Mouse (Mus musculus) common myeloid progenitor, adult 5-6 weeks (primary cell): ENCODE measurements at regions not wholly inside any gene's neighbourhood (a gene's known extent, or its start where the extent isn't known, plus 50 kb on each side); places are given as distances from the start of the nearest gene placed in this dataset.
"Not testable (repeated sequence)": the region's sequence is repeated elsewhere in the genome, so short reads cannot be mapped to it uniquely, and the experiment has no call there.

Source experiments
- ATAC-seq: replicated peaks from 2 replicates; pipeline ENCODE4 v1.8.0; 2016; ENCODE audit warnings: low read depth, mild to moderate bottlenecking, moderate TSS enrichment, inconsistent platforms; ENCODE audit not compliant: poor library complexity, severe bottlenecking

GRCm38 (mm10) chr10:111354607-111355006 is 56.1 kb downstream of the Bbs10 start:
- no peak for ATAC-seq

DNA sequence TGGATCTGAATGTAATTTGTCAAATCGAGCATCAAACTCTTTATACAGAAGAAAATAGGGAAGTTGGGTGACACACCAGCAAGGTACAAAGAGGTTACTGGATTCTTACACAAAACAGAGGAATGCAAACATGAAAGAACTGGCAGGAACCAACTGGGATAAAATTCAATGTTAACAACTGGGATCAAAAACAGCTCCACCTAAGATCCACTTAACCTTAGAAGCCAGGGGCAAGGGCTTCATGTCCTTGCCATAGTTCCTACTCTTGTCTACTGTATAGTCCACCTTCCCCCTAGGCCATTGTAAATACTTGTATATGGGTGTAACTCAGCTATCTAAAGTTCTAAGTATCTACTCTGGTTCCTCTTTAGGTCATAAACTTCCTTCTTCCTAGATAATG is 59.9 kb downstream of the Bbs10 start:
- not testable (repeated sequence) for ATAC-seq

DNA sequence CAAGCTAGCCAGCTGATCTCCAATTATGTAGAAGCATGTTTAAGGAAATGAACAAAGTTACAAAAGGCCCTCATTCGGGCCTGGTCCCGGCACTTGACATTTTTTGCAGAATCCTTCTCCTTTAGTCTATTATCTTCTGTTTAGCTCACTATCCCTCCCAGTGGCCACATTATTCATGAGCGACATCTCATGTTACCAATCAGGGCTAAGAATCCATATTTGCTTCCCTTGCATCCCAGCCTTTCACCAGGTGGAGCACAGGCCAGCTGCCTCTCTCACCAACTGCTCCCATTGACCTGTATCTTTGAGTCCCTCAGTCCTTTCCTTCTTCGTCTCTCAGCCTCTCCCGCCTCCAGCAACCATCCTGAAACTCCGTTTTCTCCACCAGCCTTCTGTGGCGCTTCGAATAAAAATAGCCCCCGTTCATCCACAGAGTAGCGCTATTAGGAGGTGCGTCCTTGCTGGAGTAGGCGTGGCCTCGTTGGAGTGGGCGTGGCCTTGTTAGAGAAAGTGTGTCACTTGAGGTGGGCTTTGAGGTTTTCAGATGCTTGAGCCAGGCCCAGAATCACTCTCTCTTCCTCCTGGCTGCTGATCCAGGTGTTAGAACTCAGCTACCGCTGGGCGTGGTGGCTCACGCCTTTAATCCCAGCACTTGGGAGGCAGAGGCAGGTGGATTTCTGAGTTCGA is 63.4 kb downstream of the Bbs10 start:
- ATAC-seq: no peak

DNA sequence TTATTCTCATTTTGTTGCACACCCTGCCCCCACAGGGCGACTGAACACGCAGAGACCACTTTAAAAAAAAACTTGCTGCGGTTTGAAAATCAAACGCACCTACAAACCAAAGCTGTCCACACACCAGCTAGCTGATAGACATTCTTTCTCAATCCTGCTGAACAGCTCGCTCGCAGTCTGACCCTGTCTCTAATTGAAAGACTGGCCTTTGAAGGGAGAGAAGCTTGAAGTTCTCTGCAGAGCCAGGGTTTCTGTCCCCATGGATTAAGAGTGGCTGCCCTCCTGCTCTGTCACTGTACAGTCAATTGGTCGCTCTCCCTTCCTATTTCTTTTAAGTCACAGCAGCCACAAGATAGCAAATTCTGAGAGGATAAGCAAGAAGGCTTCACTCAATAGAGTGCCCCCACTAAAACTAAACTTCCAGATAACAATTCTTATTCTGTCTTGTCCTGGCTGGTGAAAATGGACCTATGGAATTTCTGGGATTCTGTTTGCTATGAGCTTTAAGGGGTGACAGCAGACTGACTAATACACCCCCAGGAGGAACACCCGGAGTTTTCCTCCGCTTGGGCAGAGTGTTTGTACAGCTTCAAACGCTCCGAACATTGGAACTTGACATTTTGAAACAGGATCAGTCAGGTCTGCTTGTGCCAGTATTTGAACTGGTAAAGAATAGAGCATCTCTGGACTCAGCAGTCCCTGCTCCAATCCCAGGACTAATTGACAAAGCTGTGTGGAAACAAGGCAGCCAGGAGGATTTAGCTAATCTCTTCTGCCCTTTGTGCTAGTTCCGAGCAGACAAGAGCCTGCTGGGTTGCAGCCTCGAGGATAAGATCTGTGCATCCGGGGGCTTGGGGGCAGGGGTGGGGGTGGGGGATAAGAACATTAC is 65.5 kb downstream of the Bbs10 start:
- ATAC-seq: no peak

- peak; percentile 88 for ATAC-seq
These were observed 66.5 kb downstream of the Bbs10 start for GRCm38 (mm10) chr10:111365011-111365410.

DNA sequence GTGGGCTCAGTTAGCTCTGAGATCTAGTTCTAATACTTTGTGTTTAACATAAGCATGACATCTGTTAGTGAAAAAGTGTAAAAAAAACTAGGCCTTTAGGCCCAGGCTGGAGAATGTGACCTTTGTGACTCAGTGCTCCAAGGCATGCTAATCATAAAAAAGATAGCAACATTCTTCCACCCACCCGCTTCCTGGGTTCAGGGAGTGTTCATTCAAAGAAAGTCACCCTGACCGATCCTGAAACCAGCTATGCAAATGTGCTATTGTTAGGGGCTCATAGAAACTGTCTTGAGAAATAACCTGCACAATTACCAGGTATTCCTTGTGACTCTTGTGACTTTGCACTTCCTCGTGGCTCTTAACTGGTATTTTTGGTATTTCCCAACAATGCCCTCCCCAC is 70.6 kb downstream of the Bbs10 start:
- ATAC-seq: not testable (repeated sequence)

DNA sequence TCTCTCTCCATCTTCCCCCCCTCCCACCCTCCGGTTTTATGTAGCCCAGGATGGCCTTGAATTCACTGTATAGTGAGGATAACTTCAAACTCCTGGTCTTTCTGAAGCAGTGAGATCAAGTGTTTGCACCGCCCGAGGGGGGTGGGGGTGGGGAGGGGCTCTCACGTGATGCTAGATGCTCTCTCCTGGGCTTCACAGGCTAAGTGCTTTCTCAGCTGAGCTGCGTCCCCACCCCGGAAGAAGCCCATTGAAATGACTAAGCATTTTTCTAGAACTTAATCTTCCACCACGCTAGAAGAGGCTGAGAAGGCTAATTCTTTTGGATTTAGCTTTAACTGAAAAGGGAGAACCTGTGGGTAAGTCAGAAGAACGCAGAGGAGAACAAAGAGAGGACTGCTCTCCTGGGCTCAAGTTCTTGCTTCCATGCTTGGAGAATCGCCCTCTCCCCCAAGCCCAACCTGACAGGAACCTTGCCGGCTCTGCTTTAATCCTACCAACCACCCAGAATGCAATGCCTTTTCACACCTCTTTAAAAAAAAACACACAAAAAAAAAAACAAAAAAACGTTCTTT is 79.7 kb downstream of the Bbs10 start:
- peak; percentile 67 for ATAC-seq

GRCm38 (mm10) chr10:111381689-111382088 is 83.2 kb downstream of the Bbs10 start:
- no peak for ATAC-seq

DNA sequence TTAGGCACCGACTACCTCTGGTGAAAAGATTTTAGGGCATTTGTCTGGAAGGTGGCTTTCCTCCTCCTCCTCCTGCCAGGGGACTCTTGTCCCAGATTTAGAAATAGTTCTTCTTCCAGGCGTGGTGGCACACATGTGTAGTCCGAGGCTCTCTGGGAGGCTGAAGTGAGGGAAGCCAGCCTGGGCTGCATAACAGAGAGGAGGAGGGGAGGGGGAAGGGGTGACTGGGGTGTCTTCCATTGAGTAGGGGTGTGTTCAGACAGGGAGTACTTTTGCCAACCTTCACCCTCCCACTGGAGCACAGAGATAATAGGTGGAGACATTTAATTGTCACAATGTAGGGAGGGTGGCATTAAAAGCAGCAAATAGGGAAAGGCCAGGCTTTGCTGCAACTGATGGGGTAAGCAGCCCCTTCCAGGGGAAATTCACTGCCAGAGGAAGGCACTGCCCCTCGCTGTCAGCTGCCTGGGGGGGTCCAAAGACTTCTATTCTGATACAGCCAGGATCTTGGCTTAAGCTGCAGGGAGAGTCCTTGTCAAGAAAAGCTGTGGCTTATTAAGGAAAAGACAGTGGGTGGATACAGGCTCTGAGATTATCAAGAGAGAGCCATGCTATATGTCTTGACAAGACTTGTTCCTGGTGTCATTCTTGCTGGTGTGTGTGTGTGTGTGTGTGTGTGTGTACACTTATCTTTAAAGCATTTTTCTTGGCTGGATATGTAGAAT is 83.9 kb downstream of the Bbs10 start:
- ATAC-seq: no peak

DNA sequence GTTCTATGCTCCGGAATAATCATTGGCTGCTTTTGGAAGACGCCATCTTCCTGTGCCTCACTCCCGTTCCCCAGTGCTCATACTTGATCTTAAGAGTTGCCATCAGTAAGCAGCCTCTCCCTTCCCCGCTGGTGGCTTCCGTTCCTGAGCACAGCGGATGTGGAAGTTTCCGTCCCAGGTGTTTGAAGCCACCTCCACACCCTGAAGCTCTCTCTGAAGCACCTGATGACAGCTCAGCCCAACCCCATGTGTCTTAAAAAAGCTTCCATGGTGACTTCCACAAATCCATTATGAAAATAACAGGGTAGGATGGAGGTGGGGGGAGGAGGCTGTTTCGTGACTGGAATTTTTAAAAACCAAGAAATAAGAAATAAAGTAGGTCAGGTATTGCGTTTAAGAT is 87.1 kb downstream of the Bbs10 start:
- ATAC-seq: no peak

GRCm38 (mm10) chr10:111387869-111388538 is 85.0 kb upstream of the Nap1l1 start:
- ATAC-seq: no peak

DNA sequence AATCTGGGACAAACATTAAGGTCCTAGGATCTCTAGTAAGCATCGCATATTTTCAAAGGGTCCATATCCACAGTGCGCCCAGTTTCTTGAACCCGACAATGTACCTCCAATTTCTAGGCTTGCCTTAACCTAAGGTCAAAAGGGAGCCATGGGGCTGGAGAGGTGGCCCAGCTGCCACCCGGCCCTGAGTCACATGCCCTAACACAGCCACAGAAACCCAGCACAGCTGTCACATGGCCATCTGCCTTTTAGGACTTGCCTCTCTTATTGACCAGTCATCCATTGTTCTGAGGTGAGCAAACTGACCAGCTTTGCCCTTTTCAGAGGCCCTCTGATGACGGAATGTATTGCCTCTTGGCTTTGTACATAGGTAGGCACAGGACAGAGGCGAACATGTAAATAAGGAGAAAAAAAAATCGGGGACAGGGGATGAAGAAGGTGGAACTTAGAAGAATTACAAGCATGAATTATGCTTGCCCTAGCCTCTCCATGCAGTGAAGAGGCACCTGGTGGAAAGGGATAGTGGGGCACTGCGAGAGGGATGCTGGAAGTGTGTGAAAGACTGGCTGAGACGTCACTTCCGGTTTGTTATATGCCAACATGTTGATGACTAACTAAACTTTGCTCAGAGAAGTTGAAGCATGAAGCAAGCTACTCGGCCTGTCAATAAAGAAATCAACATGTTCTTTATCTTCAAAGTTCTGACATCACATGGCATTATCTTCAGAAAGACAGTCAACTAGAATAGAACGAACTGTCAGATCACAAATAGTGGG is 84.3 kb upstream of the Nap1l1 start:
- ATAC-seq: no peak

- ATAC-seq: peak; percentile 75
These were observed 83.1 kb upstream of the Nap1l1 start for GRCm38 (mm10) chr10:111389890-111390289.

GRCm38 (mm10) chr10:111394421-111394820 is 78.6 kb upstream of the Nap1l1 start:
- no peak for ATAC-seq

GRCm38 (mm10) chr10:111405071-111405470 is 68.0 kb upstream of the Nap1l1 start:
- no peak for ATAC-seq

- ATAC-seq: no peak
These were observed 64.1 kb upstream of the Nap1l1 start for GRCm38 (mm10) chr10:111408887-111409286.

- ATAC-seq: no peak
These were observed 63.5 kb upstream of the Nap1l1 start for GRCm38 (mm10) chr10:111409497-111409896.

GRCm38 (mm10) chr10:111410121-111410520 is 62.9 kb upstream of the Nap1l1 start:
- ATAC-seq: no peak

DNA sequence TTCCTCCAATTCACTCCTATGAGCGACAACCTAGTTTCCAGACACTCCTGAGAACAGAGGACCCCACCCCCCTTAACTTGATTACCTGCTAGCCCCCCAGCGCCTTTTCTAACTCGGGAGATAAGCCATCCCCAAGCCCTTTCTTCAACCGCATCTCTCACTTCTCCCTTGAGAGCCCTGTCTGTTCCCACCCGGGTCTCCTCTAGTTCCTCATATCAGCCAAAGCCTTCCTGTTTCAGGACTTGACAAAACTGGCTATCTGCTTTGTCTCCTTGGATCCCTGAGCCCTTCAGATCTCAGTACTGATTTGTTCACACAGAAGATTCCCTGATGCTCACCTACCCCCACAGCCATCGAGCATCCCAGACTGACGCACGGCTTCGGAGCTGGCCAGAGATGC is 61.5 kb upstream of the Nap1l1 start:
- peak; percentile 87 for ATAC-seq
